Mouse (Mus musculus) MEL (cell line): Measurements from ENCODE around the gene Tshz2.

Source experiments
- CHD2 ChIP-seq: IDR thresholded peaks from 2 replicates; pipeline ENCODE4 v1.6.1; 2011; ENCODE audit warnings: low read length, improper control_type of control experiment
- GATA1 ChIP-seq: IDR thresholded peaks from 2 replicates; pipeline ENCODE4 v1.6.1; 2011; ENCODE audit warnings: low read depth, low read length, improper control_type of control experiment
- NELFE ChIP-seq: IDR thresholded peaks from 2 replicates; pipeline ENCODE4 v1.6.1; 2011; ENCODE audit warnings: low read depth, low read length, improper control_type of control experiment
- POLR2AphosphoS2 ChIP-seq: IDR thresholded peaks from 2 replicates; pipeline ENCODE4 v1.6.1; 2011; ENCODE audit warnings: low read length, improper control_type of control experiment
- USF1 ChIP-seq: IDR thresholded peaks from 2 replicates; pipeline ENCODE4 v1.6.1; 2014; ENCODE audit warnings: low read depth, mild to moderate bottlenecking, inconsistent platforms, low read length, improper control_type of control experiment, moderate library complexity

- TF ChIP-seq NELFE, result no peak
- TF ChIP-seq GATA1, result no peak
- no peak for TF ChIP-seq CHD2
- TF ChIP-seq USF1, result no peak
- no peak for TF ChIP-seq POLR2AphosphoS2
These were observed 390.1 kb downstream of the Tshz2 start for GRCm38 (mm10) chr2:170022953-170023352.
